8 mouse cellular contexts compared by ENCODE assay signal in the genomic region with DNA sequence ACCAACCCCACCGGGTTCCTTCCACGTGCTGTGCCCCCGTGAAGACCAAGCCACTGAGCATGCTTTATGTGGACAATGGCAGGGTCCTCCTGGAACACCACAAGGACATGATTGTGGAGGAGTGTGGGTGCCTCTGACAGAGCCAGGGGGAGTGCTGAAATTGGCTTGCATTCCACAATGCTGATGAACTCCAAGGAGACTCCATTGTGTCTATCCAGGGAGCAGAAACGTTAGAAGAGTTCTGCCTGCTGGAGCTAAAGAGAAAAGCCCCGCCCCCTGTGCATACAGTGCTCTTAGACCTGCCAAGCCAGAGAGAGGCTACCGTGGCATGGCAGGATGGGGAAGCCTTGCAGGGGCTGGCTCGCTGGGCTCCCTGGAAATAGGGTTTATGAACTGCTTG. TPM values are rescaled to one million over a fixed set of nuclear protein-coding genes. Genes with fewer than 3 reads are reported as not detected.
DNase-seq lines count a peak whose midpoint lies in the region; ATAC-seq and TF ChIP-seq lines count a peak whose summit lies in the region.
"Had no signal": no experiment of that assay in that cellular context is flagged by ENCODE, and none has a peak within 500 bp of the region (broad histone marks: within the 10 kb centered on the region; RNA-seq: fewer than 3 reads in every experiment).

No protein-coding gene starts in this region.

- ATAC-seq in kidney, embryonic 16.5 days (ENCODE audit: low FRiP score, low TSS enrichment): peak; percentile 23; the same call in 1 of the 2 replicates
- peak; percentile 24; the same call in 1 of the 2 replicates for ATAC-seq in limb, embryonic 14.5 days (ENCODE audit: low FRiP score, low read depth)

- no peak for TF ChIP-seq EP300 in ES-Bruce4 (IDR thresholded peaks at IDR 0.05; ENCODE audit: insufficient read depth, low read depth, low read length)

- H3K4me1 ChIP-seq in kidney, embryonic 16.5 days (ENCODE audit: insufficient read depth, low read length): peaks cover 15% of the 10 kb centered on the region; the same call in 1 of the 2 replicates
- H3K4me1 ChIP-seq in ES-Bruce4 (ENCODE audit: control insufficient read depth, insufficient read depth, low read length): peaks cover 2% of the 10 kb centered on the region
- H3K4me1 ChIP-seq in limb, embryonic 14.5 days (ENCODE audit: control insufficient read depth, insufficient read depth, low read length): peaks cover 5% of the 10 kb centered on the region; the same call in 1 of the 2 replicates

- no peak overlapping the region for H3K4me2 ChIP-seq in kidney, embryonic 16.5 days (replicated peaks; ENCODE audit: low read depth, low read length)
- no peak overlapping the region for H3K4me2 ChIP-seq in limb, embryonic 14.5 days (replicated peaks; ENCODE audit: low read depth, low read length, severe bottlenecking)

- TF ChIP-seq CTCF in ES-Bruce4 (IDR thresholded peaks at IDR 0.05; ENCODE audit: low read depth, low read length): no peak
- no peak for TF ChIP-seq CTCF in brain, embryonic 14.5 days (IDR thresholded peaks at IDR 0.05; ENCODE audit: borderline replicate concordance, extremely low read depth, insufficient read depth, insufficient read length)

- H3K27me3 ChIP-seq in kidney, embryonic 16.5 days (ENCODE audit: insufficient read depth, low read length): peaks cover 9% of the 10 kb centered on the region
- H3K27me3 ChIP-seq in ES-Bruce4 (ENCODE audit: control insufficient read depth, insufficient read depth, low read length, poor library complexity, severe bottlenecking): no peaks in the 10 kb centered on the region
- peaks cover 10% of the 10 kb centered on the region for H3K27me3 ChIP-seq in limb, embryonic 14.5 days (ENCODE audit: control insufficient read depth, insufficient read depth, low read length)

- H3K27ac ChIP-seq in kidney, embryonic 16.5 days (ENCODE audit: low read length): no peak overlapping the region
- H3K27ac ChIP-seq in ES-Bruce4 (ENCODE audit: insufficient read depth, low read length): 0 out of 2 replicates have a peak overlapping the region, but pooled peaks have one; percentile 39
- no peak overlapping the region for H3K27ac ChIP-seq in limb, embryonic 14.5 days (replicated peaks; ENCODE audit: low read depth, low read length)

- no peaks in the 10 kb centered on the region for H3K9me3 ChIP-seq in kidney, embryonic 16.5 days (ENCODE audit: low read length)
- H3K9me3 ChIP-seq in ES-Bruce4 (replicated peaks; ENCODE audit: control insufficient read depth, insufficient read depth, low read length, poor library complexity, severe bottlenecking): no peaks in the 10 kb centered on the region
- H3K9me3 ChIP-seq in limb, embryonic 14.5 days (ENCODE audit: control insufficient read depth, low read length): no peaks in the 10 kb centered on the region

- H3K9ac ChIP-seq in kidney, embryonic 16.5 days (replicated peaks; ENCODE audit: low read length): no peak overlapping the region
- H3K9ac ChIP-seq in ES-Bruce4 (ENCODE audit: low read depth, poor library complexity, severe bottlenecking): no peak overlapping the region
- no peak overlapping the region for H3K9ac ChIP-seq in limb, embryonic 14.5 days (ENCODE audit: low read depth, low read length, severe bottlenecking)

- no peak for TF ChIP-seq POLR2A in ES-Bruce4 (IDR thresholded peaks at IDR 0.05; ENCODE audit: insufficient read depth, low read length)
- TF ChIP-seq POLR2A in brain, embryonic 14.5 days (IDR thresholded peaks at IDR 0.05; ENCODE audit: borderline replicate concordance, extremely low read depth, insufficient read depth, insufficient read length, poor library complexity, severe bottlenecking): no peak
- TF ChIP-seq POLR2A in limb, embryonic 14.5 days (IDR thresholded peaks at IDR 0.05; ENCODE audit: borderline replicate concordance, extremely low read depth, insufficient read depth, insufficient read length): no peak

- DNase-seq in kidney, adult 9 months: no peak
- DNase-seq in brain, embryonic 14.5 days (ENCODE audit: low read depth): peak; percentile 83
- peak; percentile 40 for DNase-seq in limb, embryonic 14.5 days (ENCODE audit: low spot score)
- DNase-seq in layer of hippocampus, postnatal 14 days (ENCODE audit: low spot score in 2 of 2): no peak
- DNase-seq in yolk sac, embryonic 10.5 days (ENCODE audit: low spot score): no peak

- no peak overlapping the region for H3K4me3 ChIP-seq in kidney, embryonic 16.5 days (ENCODE audit: low read length)
- no peak overlapping the region for H3K4me3 ChIP-seq in ES-Bruce4 (ENCODE audit: low read depth, low read length)
- no peak overlapping the region for H3K4me3 ChIP-seq in limb, embryonic 14.5 days (replicated peaks; ENCODE audit: low read length)

- no peaks in the 10 kb centered on the region for H3K36me3 ChIP-seq in kidney, embryonic 16.5 days (ENCODE audit: insufficient read depth, low read length)
- peaks cover 41% of the 10 kb centered on the region for H3K36me3 ChIP-seq in ES-Bruce4 (ENCODE audit: control insufficient read depth, insufficient read depth, low read length, poor library complexity, severe bottlenecking)
- H3K36me3 ChIP-seq in limb, embryonic 14.5 days (ENCODE audit: control insufficient read depth, insufficient read depth, low read length): peaks cover 6% of the 10 kb centered on the region; the same call in 1 of the 2 replicates

- 20% methylated on average over 7 of the region's 7 CpGs for WGBS in kidney, embryonic 16.5 days
- WGBS in limb, embryonic 14.5 days: 35% methylated on average over 7 of the region's 7 CpGs

RNA-seq across cellular contexts. Expression of gene Nodal, which starts 6.7 kb away (rescaled TPM):
- polyA plus RNA-seq in kidney, embryonic 16.5 days (2015; fragmentation: Nextera tagmentation; extraction: Ambion mirVana): 0.40 and 0.67 TPM in 2 replicates
- polyA plus RNA-seq in ES-Bruce4 (2011; ENCODE audit: insufficient read depth, insufficient read length, low read depth, missing spikeins): 52.2 and 53.5 TPM in 2 replicates
- 0.09 and 0.12 TPM in 2 replicates for polyA plus RNA-seq in brain, embryonic 14.5 days (2012; rRNA removed)
- 0.10 and 0.16 TPM in 2 replicates for polyA plus RNA-seq in limb, embryonic 14.5 days (2012; rRNA removed)
- polyA plus RNA-seq in limb, embryonic 14.5 days (2014; fragmentation: Nextera tagmentation; extraction: Ambion mirVana): 0.19 TPM in 1 of 2 replicates, not detected in the other
- not detected for total RNA-seq in layer of hippocampus, postnatal 14 days (2021)
- polyA plus RNA-seq: neural tube, embryonic 11.5 days had no signal

RNA-seq across cellular contexts. Expression of gene Eif4ebp2, which starts 28.0 kb away (rescaled TPM):
- polyA plus RNA-seq in kidney, embryonic 16.5 days (2015; fragmentation: Nextera tagmentation; extraction: Ambion mirVana): 57.4 and 71.4 TPM in 2 replicates
- polyA plus RNA-seq in ES-Bruce4 (2011; ENCODE audit: insufficient read depth, insufficient read length, low read depth, missing spikeins): 207 and 210 TPM in 2 replicates
- 72.0 and 86.6 TPM in 2 replicates for polyA plus RNA-seq in brain, embryonic 14.5 days (2012; rRNA removed)
- polyA plus RNA-seq in limb, embryonic 14.5 days (2012; rRNA removed): 55.4 and 77.6 TPM in 2 replicates
- polyA plus RNA-seq in limb, embryonic 14.5 days (2014; fragmentation: Nextera tagmentation; extraction: Ambion mirVana): 42.7 and 50.4 TPM in 2 replicates
- total RNA-seq in layer of hippocampus, postnatal 14 days (2021): 10 to 100 TPM; 46.2 to 51.2 TPM

RNA-seq across cellular contexts. Expression of gene Pald1, which starts 41.2 kb away (rescaled TPM):
- 39.5 and 40.2 TPM in 2 replicates for polyA plus RNA-seq in kidney, embryonic 16.5 days (2015; fragmentation: Nextera tagmentation; extraction: Ambion mirVana)
- 35.8 and 36.0 TPM in 2 replicates for polyA plus RNA-seq in ES-Bruce4 (2011; ENCODE audit: insufficient read depth, insufficient read length, low read depth, missing spikeins)
- 23.3 and 28.6 TPM in 2 replicates for polyA plus RNA-seq in brain, embryonic 14.5 days (2012; rRNA removed)
- polyA plus RNA-seq in limb, embryonic 14.5 days (2012; rRNA removed): 24.9 and 28.2 TPM in 2 replicates
- 18.8 and 19.4 TPM in 2 replicates for polyA plus RNA-seq in limb, embryonic 14.5 days (2014; fragmentation: Nextera tagmentation; extraction: Ambion mirVana)
- 10 to 100 TPM; 16.5 to 22.1 TPM for total RNA-seq in layer of hippocampus, postnatal 14 days (2021)

RNA-seq across cellular contexts. Expression of gene Lrrc20, which starts 51.1 kb away (rescaled TPM):
- 8.4 and 10.5 TPM in 2 replicates for polyA plus RNA-seq in kidney, embryonic 16.5 days (2015; fragmentation: Nextera tagmentation; extraction: Ambion mirVana)
- 5.8 and 6.4 TPM in 2 replicates for polyA plus RNA-seq in ES-Bruce4 (2011; ENCODE audit: insufficient read depth, insufficient read length, low read depth, missing spikeins)
- polyA plus RNA-seq in brain, embryonic 14.5 days (2012; rRNA removed): 23.6 and 25.6 TPM in 2 replicates
- polyA plus RNA-seq in limb, embryonic 14.5 days (2012; rRNA removed): 11.3 and 15.3 TPM in 2 replicates
- polyA plus RNA-seq in limb, embryonic 14.5 days (2014; fragmentation: Nextera tagmentation; extraction: Ambion mirVana): 10.2 and 10.4 TPM in 2 replicates
- total RNA-seq in layer of hippocampus, postnatal 14 days (2021): 10 to 100 TPM; 18.7 to 21.6 TPM

Comparison
In these comparisons a context has a peak if more than half of its experiments do, and no peak if none do; other contexts are left out.
1. DNase-seq: peak in brain, embryonic 14.5 days (single experiment) and limb, embryonic 14.5 days (single experiment); none in kidney, adult 9 months (single experiment), layer of hippocampus, postnatal 14 days (0 of 2) and yolk sac, embryonic 10.5 days (single experiment).
2. RNA of gene Nodal, which starts 6.7 kb away (polyA plus RNA-seq): 52.2 to 53.5 TPM in ES-Bruce4; 0.40 to 0.67 TPM in kidney, embryonic 16.5 days, 0.10 to 0.19 TPM in limb, embryonic 14.5 days and 0.09 to 0.12 TPM in brain, embryonic 14.5 days; every median in the first group is over 10 times any median in the second.